Mouse (Mus musculus): ENCODE data around the gene Sash3.

DNA sequence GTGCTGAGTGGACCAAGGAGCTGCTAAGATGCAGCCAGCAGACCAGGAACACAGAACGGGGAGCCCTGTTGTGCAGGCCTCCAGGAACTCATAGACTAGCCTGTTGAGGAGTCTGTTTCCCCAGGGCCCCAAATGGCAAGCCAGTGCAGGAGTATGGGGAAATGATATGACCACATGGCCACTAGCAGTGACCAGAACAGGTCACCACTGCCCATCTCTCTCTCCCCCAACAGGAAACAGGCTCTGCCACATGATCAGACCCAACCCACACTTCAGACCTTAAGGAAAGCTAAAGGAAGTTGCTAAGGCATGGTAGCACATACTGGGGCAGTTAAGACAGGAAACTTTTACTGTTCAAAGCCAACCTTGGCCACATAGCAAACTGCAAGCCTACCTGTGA, 17.1 kb upstream of the Sash3 start:
- TF ChIP-seq GATA1 (IDR thresholded peaks at IDR 0.05; ENCODE audit: borderline replicate concordance, low read length) (no peak), FLI1 (IDR thresholded peaks at IDR 0.05; ENCODE audit: low read length) (no peak)
